Mouse (Mus musculus): ENCODE results near the gene Chd9. TPM values are rescaled to one million over a fixed set of nuclear protein-coding genes. Genes with fewer than 3 reads are reported as not detected.

Gene Chd9
- total RNA-seq, 2 experiments from 2014 or later = 60.2 to 66.2 TPM

GRCm38 (mm10) chr8:91059086-91059578, 231.0 kb downstream of the Chd9 start:
- DNase-seq = no peak
- intact Hi-C loops (cut with DNase I) = no loop called here

- intact Hi-C loops (cut with DNase I) = no loop called here
- no peak for DNase-seq
These were observed 231.8 kb downstream of the Chd9 start for GRCm38 (mm10) chr8:91059884-91060510.

GRCm38 (mm10) chr8:91060555-91061471, 232.7 kb downstream of the Chd9 start:
- intact Hi-C loops (cut with DNase I) = no loop called here
- no peak for DNase-seq

GRCm38 (mm10) chr8:91065179-91065578, 237.0 kb downstream of the Chd9 start:
- no peak for DNase-seq
- intact Hi-C loops (cut with DNase I) = no loop called here

GRCm38 (mm10) chr8:91069407-91069806, 241.3 kb downstream of the Chd9 start:
- peak; percentile 15 to 25 for DNase-seq
- intact Hi-C loops (cut with DNase I) = no loop called here

GRCm38 (mm10) chr8:91069834-91070233, 241.7 kb downstream of the Chd9 start, which contains the start of gene Rbl2:
Gene Rbl2 (plus strand): TSS chr8:91070057.
- intact Hi-C loops (cut with DNase I) = loop anchor here (5.0 kb wide), 1 partner anchor 62 kb away; no protein-coding TSS in a partner anchor
- peak; percentile 92 to 97 for DNase-seq

GRCm38 (mm10) chr8:91070275-91070859, 242.2 kb downstream of the Chd9 start:
- peak; percentile 77 to 83 for DNase-seq
- intact Hi-C loops (cut with DNase I) = loop anchor here (5.0 kb wide), 1 partner anchor 62 kb away; no protein-coding TSS in a partner anchor

- intact Hi-C loops (cut with DNase I) = no loop called here
- DNase-seq = no peak
These were observed 249.1 kb downstream of the Chd9 start for GRCm38 (mm10) chr8:91077077-91077867.

- DNase-seq = no peak
- intact Hi-C loops (cut with DNase I) = no loop called here
These were observed 251.5 kb downstream of the Chd9 start for GRCm38 (mm10) chr8:91079678-91080077.

- no peak for DNase-seq
- intact Hi-C loops (cut with DNase I) = no loop called here
These were observed 253.8 kb downstream of the Chd9 start for GRCm38 (mm10) chr8:91081911-91082310.

GRCm38 (mm10) chr8:91082428-91082827, 254.3 kb downstream of the Chd9 start:
- intact Hi-C loops (cut with DNase I) = no loop called here
- DNase-seq = no peak

- intact Hi-C loops (cut with DNase I) = no loop called here
- DNase-seq = no peak
These were observed 260.3 kb downstream of the Chd9 start for GRCm38 (mm10) chr8:91088452-91088851.

GRCm38 (mm10) chr8:91089601-91090000, 261.4 kb downstream of the Chd9 start:
- intact Hi-C loops (cut with DNase I) = no loop called here
- DNase-seq = no peak

- no peak for DNase-seq
- intact Hi-C loops (cut with DNase I) = no loop called here
These were observed 266.0 kb downstream of the Chd9 start for GRCm38 (mm10) chr8:91094135-91094534.

GRCm38 (mm10) chr8:91098106-91098505, 270.0 kb downstream of the Chd9 start:
- intact Hi-C loops (cut with DNase I) = no loop called here
- DNase-seq = no peak

Small RNA genes within 50 kb of the gene (microRNA-seq; reads per million reads assigned to microRNA genes)
- gene Gm44382 = 0 reads per million in 2 experiments

Other genes with a start within 250 kb of the Chd9 start
- gene Gm19935, start 11.0 kb upstream of the Chd9 start, total RNA-seq (2021) = under 1 TPM in 1 of 2 experiments, not detected in 1; 0.76 TPM
- gene Rbl2, start 241.7 kb downstream of the Chd9 start, total RNA-seq (2021) = 10 to 100 TPM; 24.6 to 27.9 TPM